Mouse (Mus musculus) lung, adult 2 months (tissue): ENCODE data around the gene Atg7. TPM values are rescaled to one million over a fixed set of nuclear protein-coding genes. Genes with fewer than 3 reads are reported as not detected.

ENCODE experiments used
- DNase-seq: peaks from one replicate; pipeline ENCODE4 v3.0.0; 2022
- H3K4me1 ChIP-seq: fragments of 200-500 bp; 2 replicates; pipeline ENCODE4 v1.6.1; 2011; ENCODE audit warnings: low read length; ENCODE audit not compliant: control insufficient read depth, insufficient read depth
- H3K4me3 ChIP-seq: fragments of 200-500 bp; replicated peaks from 2 replicates; pipeline ENCODE3; 2011; ENCODE audit warnings: low read depth, mild to moderate bottlenecking, control low read depth, low read length; ENCODE audit errors: extremely low read depth
- CTCF ChIP-seq: fragments of 200-500 bp; IDR thresholded peaks from 2 replicates; pipeline ENCODE4 v1.5.1; 2011; ENCODE audit warnings: mild to moderate bottlenecking, low read length, control low read depth; ENCODE audit not compliant: insufficient read depth
- POLR2A ChIP-seq: fragments of 200-500 bp; IDR thresholded peaks from 2 replicates; pipeline ENCODE4 v1.6.1; 2011; ENCODE audit warnings: low read depth, mild to moderate bottlenecking, control low read depth, low read length, borderline replicate concordance; ENCODE audit errors: extremely low read depth
- WGBS: fragments of 180-500 bp; shearing (Covaris S2); methylation state at CpG from one replicate; pipeline ENCODE4 v1.1.7; 2018; 5-methylcytosine and 5-hydroxymethylcytosine counted together
- polyA plus RNA-seq: library from polyadenylated mRNA; depleted of rRNA; stranded (reverse); fragments of >200 nt; gene quantifications from 2 replicates; pipeline ENCODE4 v1.2.3, GENCODE M21; 2012; rRNA removed

The Atg7 gene
- polyA plus RNA-seq, 1 experiment: 28.9 TPM

DNA sequence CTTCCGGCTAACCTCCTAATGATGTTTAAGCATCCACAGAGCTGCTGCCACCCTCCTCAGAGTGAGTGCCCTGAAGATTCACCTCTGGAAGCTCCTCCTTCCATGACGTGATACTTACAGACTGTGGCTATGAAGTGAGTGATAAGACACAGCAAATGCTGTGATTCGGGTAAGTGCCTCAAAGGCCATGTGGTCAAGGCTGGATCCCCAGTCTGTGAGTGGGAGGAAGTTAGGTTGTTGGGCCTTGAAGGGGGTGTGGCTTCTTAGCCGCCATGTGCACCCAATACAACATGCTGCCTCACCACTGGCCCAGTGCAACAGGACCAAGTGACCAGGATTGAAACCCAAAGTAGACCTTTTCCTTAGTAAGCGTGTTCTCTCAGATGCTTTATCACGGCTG, 261.3 kb downstream of the Atg7 start:
- peaks cover 38% of the 10 kb centered on the region for H3K4me1 ChIP-seq

DNA sequence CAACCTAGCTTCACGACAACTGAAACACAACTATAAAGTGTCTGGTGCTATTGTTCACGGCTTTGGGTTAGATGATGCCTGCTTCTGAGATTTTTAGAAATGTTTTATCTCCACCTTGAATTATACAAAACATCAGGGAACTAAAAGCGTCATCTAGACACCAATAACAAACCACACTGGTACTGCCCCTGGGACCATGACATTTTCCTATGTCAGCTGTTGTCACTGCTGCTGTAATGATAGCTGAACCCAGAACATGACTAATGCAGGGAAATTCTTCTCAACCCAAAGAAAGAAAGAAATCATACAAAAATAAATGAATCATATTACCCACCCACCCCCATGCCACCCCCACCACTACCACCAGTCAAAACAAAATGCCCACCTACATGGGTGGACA, 261.9 kb downstream of the Atg7 start:
- WGBS: 80% methylated on average over 3 of the region's 3 CpGs
- H3K4me1 ChIP-seq: peaks cover 36% of the 10 kb centered on the region

More for the DNA sequence above, 261.3 kb downstream of the Atg7 start:
- H3K4me3 ChIP-seq: no peak overlapping the region
- TF ChIP-seq POLR2A: no peak
- no peak for TF ChIP-seq CTCF
- WGBS: 59% methylated on average over 6 of the region's 6 CpGs
- DNase-seq: no peak

DNA sequence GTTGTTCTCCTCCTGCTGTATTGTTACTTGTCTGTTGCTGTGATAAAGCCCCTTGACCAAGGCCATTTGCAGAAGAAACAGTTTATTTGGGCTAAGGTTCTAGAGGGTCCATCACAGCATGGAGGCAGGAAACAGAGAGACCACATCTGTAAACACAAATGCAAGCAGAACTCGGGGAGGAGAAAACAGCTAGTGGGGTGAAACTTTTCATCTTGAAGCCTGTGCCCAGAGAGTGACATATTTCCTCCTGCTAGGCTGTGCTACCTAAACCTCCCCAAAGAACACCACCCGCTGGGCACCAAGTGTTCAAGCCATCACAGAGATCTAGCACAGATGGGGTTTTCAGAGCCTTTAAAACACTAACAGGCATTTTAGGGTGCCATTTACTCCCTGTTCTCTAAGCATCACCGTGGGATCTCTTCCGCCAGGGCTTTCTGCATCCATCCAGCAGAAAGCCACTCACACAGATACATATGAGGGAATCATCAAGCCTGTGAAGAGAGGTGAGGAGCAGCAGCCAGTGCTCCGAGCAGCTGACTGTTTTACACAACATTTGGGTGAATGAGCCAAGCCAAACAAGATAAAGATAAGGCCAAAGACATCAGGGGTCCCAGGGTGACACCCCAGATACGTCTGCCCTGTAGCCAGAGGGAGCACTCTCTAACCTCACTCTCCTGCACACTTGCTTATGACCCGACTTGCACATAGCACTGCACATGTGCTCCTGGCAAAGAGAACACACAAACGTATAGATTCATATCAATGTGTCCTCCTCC, 262.5 kb downstream of the Atg7 start:
- Histone ChIP-seq H3K4me1 (peaks cover 32% of the 10 kb centered on the region), H3K4me3 (no peak overlapping the region)
- no peak for DNase-seq
- 44% methylated on average over 8 of the region's 8 CpGs for WGBS
- TF ChIP-seq CTCF (no peak), POLR2A (no peak)

More for the DNA sequence above, 261.9 kb downstream of the Atg7 start:
- no peak for DNase-seq
- no peak overlapping the region for H3K4me3 ChIP-seq
- TF ChIP-seq CTCF: no peak
- no peak for TF ChIP-seq POLR2A

DNA sequence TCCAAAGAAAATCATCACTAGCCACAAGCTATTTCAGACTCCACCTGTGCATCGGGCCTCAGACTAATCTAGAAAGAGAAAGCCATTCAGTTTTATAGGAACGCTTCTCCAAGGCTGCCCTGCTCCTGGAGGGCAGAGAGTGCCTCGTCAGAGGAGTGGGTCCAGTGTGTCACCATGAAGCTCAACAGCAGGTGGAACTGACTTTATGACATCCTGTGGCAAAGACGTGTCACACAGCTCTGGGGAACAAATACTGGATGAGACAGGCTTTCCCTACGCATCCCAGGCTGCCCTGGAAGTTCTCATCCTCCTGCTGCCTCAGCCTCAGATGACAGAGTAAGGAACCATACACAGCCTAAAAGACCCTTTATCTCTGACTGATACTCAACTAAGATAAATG, 263.3 kb downstream of the Atg7 start:
- no peak overlapping the region for H3K4me3 ChIP-seq
- no peak for TF ChIP-seq CTCF
- TF ChIP-seq POLR2A: no peak
- no peak for DNase-seq
- H3K4me1 ChIP-seq: peaks cover 32% of the 10 kb centered on the region
- WGBS: 51% methylated on average over 5 of the region's 5 CpGs

DNA sequence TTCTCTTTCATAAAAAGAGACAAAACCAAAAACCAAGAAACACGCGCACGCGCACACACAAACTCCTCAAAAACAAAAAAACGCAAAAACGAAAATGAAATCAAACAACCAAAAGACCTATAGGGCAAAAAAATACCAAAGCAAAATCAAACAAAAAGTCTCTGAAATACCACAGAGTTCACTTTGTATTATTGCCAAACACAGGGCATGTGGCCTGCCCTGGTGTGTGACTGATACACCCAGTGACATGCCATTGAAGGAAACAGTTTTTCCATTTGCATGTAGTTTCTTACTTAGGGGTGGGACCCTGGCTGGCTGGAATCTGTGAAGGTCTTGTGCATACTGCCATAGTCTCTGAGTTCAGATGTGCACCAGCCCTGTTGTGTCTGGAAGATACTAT, 264.6 kb downstream of the Atg7 start:
- 85% methylated on average over 6 of the region's 6 CpGs for WGBS
- Histone ChIP-seq H3K4me3 (no peak overlapping the region), H3K4me1 (peaks cover 28% of the 10 kb centered on the region)
- no peak for DNase-seq
- TF ChIP-seq POLR2A: no peak

DNA sequence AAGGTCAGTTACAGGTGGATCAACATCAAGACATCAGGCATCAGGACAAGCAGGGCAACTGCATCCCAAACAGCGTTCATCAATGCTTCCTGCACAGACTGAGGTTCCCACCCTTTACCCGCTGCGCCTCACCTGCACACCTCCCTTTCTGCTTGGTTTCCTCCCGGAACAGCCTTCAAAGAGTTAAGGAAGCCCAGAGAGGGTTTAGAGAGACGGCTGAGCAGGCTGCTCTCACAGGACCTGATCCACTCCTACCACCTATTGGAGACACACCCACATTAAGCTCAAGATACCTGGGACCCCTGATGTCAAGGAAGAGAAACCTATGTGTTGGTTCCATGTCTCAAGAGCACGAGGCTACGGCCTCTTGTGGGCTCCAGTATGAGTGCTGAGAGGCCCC, 266.9 kb downstream of the Atg7 start:
- no peak for DNase-seq
- WGBS: 71% methylated on average over 7 of the region's 7 CpGs
- TF ChIP-seq CTCF (no peak), POLR2A (no peak)
- Histone ChIP-seq H3K4me3 (no peak overlapping the region), H3K4me1 (peaks cover 43% of the 10 kb centered on the region)

Other genes starting within 250 kb of the Atg7 start
- gene Hrh1, start 245.2 kb upstream of the Atg7 start, polyA plus RNA-seq: 0.32 and 0.66 TPM in 2 replicates